Mouse (Mus musculus): ENCODE data around the gene Defb9. TPM values are rescaled to one million over a fixed set of nuclear protein-coding genes. Genes with fewer than 3 reads are reported as not detected.
"Not testable (repeated sequence)": the region's sequence is repeated elsewhere in the genome, so short reads cannot be mapped to it uniquely, and the experiment has no call there.

The Defb9 gene
- not detected in 2 replicates for total RNA-seq (2017)

- not testable (repeated sequence) for ATAC-seq (replicated peaks; ENCODE audit: low read depth, poor library complexity, severe bottlenecking)
Measured at GRCm38 (mm10) chr8:21885321-21885720, at the start of gene Defb9. TSS of gene Defb9 (minus strand) at chr8:21885421.

- ATAC-seq (replicated peaks; ENCODE audit: low read depth, poor library complexity, severe bottlenecking), result no peak
Measured at GRCm38 (mm10) chr8:21932610-21933009, 47.4 kb upstream of the Defb9 start, which contains the start of gene Defb15. TSS of gene Defb15 (minus strand) at chr8:21932710.

- ATAC-seq (replicated peaks; ENCODE audit: low read depth, poor library complexity, severe bottlenecking), result not testable (repeated sequence)
Measured at GRCm38 (mm10) chr8:21930754-21931153, 45.5 kb upstream of the Defb9 start.

GRCm38 (mm10) chr8:21915625-21916024 lies 30.4 kb upstream of the Defb9 start:
- no peak for ATAC-seq (replicated peaks; ENCODE audit: low read depth, poor library complexity, severe bottlenecking)

- ATAC-seq (replicated peaks; ENCODE audit: low read depth, poor library complexity, severe bottlenecking), result no peak
Measured at GRCm38 (mm10) chr8:21912554-21912953, 27.3 kb upstream of the Defb9 start.

GRCm38 (mm10) chr8:21911931-21912330 lies 26.7 kb upstream of the Defb9 start:
- ATAC-seq (replicated peaks; ENCODE audit: low read depth, poor library complexity, severe bottlenecking), result no peak

GRCm38 (mm10) chr8:21906290-21906689 lies 21.1 kb upstream of the Defb9 start, which contains the start of gene Defb11:
TSS of gene Defb11 (minus strand) at chr8:21906412.
- ATAC-seq (replicated peaks; ENCODE audit: low read depth, poor library complexity, severe bottlenecking), result not testable (repeated sequence)

- not testable (repeated sequence) for ATAC-seq (replicated peaks; ENCODE audit: low read depth, poor library complexity, severe bottlenecking)
Measured at GRCm38 (mm10) chr8:21858586-21858985, 26.6 kb downstream of the Defb9 start, which contains the start of gene Defb10. TSS of gene Defb10 (plus strand) at chr8:21858901.

Other genes starting within 250 kb of the Defb9 start
- not detected in 2 replicates for gene Defa17, start 229.6 kb downstream of the Defb9 start, total RNA-seq (2017)
- not detected in 2 replicates for gene Defa34, start 219.6 kb downstream of the Defb9 start, total RNA-seq (2017)
- not detected in 2 replicates for gene AY761184, start 181.8 kb downstream of the Defb9 start, total RNA-seq (2017)
- not detected in 2 replicates for gene Defa24, start 150.9 kb downstream of the Defb9 start, total RNA-seq (2017)
- gene Defb50, start 61.9 kb downstream of the Defb9 start, total RNA-seq (2017), result not detected in 2 replicates
- gene Defb2, start 45.5 kb downstream of the Defb9 start, total RNA-seq (2017), result not detected in 2 replicates
- not detected in 2 replicates for gene Defb10, start 26.5 kb downstream of the Defb9 start, total RNA-seq (2017)
- gene Defb11, start 21.0 kb upstream of the Defb9 start, total RNA-seq (2017), result not detected in 2 replicates
- gene Defb15, start 47.3 kb upstream of the Defb9 start, total RNA-seq (2017), result not detected in 2 replicates
- gene Defb35, start 52.9 kb upstream of the Defb9 start, total RNA-seq (2017), result not detected in 2 replicates
- not detected in 2 replicates for gene Defb13, start 61.3 kb upstream of the Defb9 start, total RNA-seq (2017)
- not detected in 2 replicates for gene Fam90a1a, start 73.3 kb upstream of the Defb9 start, total RNA-seq (2017)
- not detected in 2 replicates for gene Ccdc70, start 84.4 kb upstream of the Defb9 start, total RNA-seq (2017)
- 6.8 and 10.3 TPM in 2 replicates for gene Atp7b, start 174.9 kb upstream of the Defb9 start, total RNA-seq (2017)
- gene Alg11, start 175.3 kb upstream of the Defb9 start, total RNA-seq (2017), result 10.0 and 14.1 TPM in 2 replicates
- gene Nek5, start 239.6 kb upstream of the Defb9 start, total RNA-seq (2017), result not detected in 2 replicates